Comparison of ENCODE assay signal across 18 mouse cellular contexts in the genomic region with DNA sequence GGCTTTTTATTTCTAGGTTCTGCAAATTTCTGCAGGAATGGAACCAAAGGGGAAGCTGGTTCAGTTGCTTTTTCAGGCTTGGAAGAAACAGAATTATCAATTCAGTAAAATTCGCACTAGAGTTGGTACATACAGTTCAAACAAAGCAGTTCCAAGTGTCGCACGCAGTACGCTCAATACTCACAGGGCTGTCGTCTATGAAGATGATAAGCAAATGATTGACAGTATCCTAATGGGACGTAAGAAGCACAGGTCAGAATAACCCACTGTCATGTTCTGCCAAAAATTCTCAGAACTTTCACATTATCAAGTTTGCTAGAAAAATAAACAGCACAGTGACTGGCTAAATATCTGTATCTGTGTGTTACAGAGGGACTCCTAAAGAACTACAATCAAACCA. TPM values are rescaled to one million over a fixed set of nuclear protein-coding genes. Genes with fewer than 3 reads are reported as not detected.
DNase-seq lines count a peak whose midpoint lies in the region; ATAC-seq and TF ChIP-seq lines count a peak whose summit lies in the region.
"Had no signal": no experiment of that assay in that cellular context is flagged by ENCODE, and none has a peak within 500 bp of the region (broad histone marks: within the 10 kb centered on the region; RNA-seq: fewer than 3 reads in every experiment).

No protein-coding gene starts in this region.

- H3K4me3 ChIP-seq in heart, postnatal 0 days (ENCODE audit: low read depth, low read length), result no peak overlapping the region
- peak overlapping the region; percentile 9; the same call in 1 of the 2 replicates for H3K4me3 ChIP-seq in liver, embryonic 12.5 days
- no peak overlapping the region for H3K4me3 ChIP-seq in forebrain, embryonic 14.5 days (ENCODE audit: low read depth, low read length)
- H3K4me3 ChIP-seq: heart, embryonic 12.5 days; hindbrain, embryonic 12.5 days; limb, embryonic 15.5 days had no signal

- H3K4me2 ChIP-seq in heart, postnatal 0 days (ENCODE audit: low read depth, low read length), result peak overlapping the region; percentile 21; the same call in 1 of the 2 replicates
- H3K4me2 ChIP-seq in liver, embryonic 12.5 days, result peak overlapping the region; percentile 47
- no peak overlapping the region for H3K4me2 ChIP-seq in forebrain, embryonic 14.5 days (ENCODE audit: low read length)
- H3K4me2 ChIP-seq: hindbrain, embryonic 12.5 days; limb, embryonic 15.5 days; midbrain, embryonic 11.5 days had no signal

- no peaks in the 10 kb centered on the region for H3K9me3 ChIP-seq in heart, postnatal 0 days (replicated peaks; ENCODE audit: control insufficient read depth, low read length)
- no peaks in the 10 kb centered on the region for H3K9me3 ChIP-seq in liver, embryonic 12.5 days (replicated peaks)
- H3K9me3 ChIP-seq in forebrain, embryonic 14.5 days (replicated peaks; ENCODE audit: control insufficient read depth, low read length), result no peaks in the 10 kb centered on the region
- H3K9me3 ChIP-seq: heart, embryonic 12.5 days; hindbrain, embryonic 12.5 days; limb, embryonic 15.5 days had no signal

- no peaks in the 10 kb centered on the region for H3K4me1 ChIP-seq in heart, postnatal 0 days (ENCODE audit: control insufficient read depth, insufficient read depth)
- peaks cover 6% of the 10 kb centered on the region; the same call in 1 of the 2 replicates for H3K4me1 ChIP-seq in liver, embryonic 12.5 days
- no peaks in the 10 kb centered on the region for H3K4me1 ChIP-seq in forebrain, embryonic 14.5 days (ENCODE audit: control insufficient read depth, insufficient read depth, low read length)
- H3K4me1 ChIP-seq: heart, embryonic 12.5 days; hindbrain, embryonic 12.5 days; limb, embryonic 15.5 days had no signal

- H3K9ac ChIP-seq in heart, postnatal 0 days (replicated peaks; ENCODE audit: low read depth, low read length), result no peak overlapping the region
- no peak overlapping the region for H3K9ac ChIP-seq in liver, embryonic 12.5 days
- no peak overlapping the region for H3K9ac ChIP-seq in forebrain, embryonic 14.5 days (ENCODE audit: low read length)
- H3K9ac ChIP-seq: heart, embryonic 12.5 days; hindbrain, embryonic 12.5 days; limb, embryonic 15.5 days had no signal

- no peak overlapping the region for H3K27ac ChIP-seq in heart, postnatal 0 days (ENCODE audit: low read depth)
- no peak overlapping the region for H3K27ac ChIP-seq in liver, embryonic 12.5 days
- no peak overlapping the region for H3K27ac ChIP-seq in forebrain, embryonic 14.5 days (ENCODE audit: low read depth, low read length)
- H3K27ac ChIP-seq: hindbrain, embryonic 12.5 days; limb, embryonic 15.5 days had no signal

- DNase-seq in heart, postnatal 0 days (ENCODE audit: low spot score), result no peak
- DNase-seq in heart, postnatal 36 days, result no peak
- DNase-seq in c-Kit-positive CD71-positive TER-119-positive erythroid progenitor cells, embryonic 14.5 days (ENCODE audit: low spot score), result peak; percentile 19
- DNase-seq in forebrain, embryonic 14.5 days (ENCODE audit: low spot score), result no peak
- DNase-seq in gastrocnemius, postnatal 36 days, result no peak
- DNase-seq: adrenal gland, postnatal 25 days; cerebellum, adult 8-10 months had no signal

- no peaks in the 10 kb centered on the region for H3K27me3 ChIP-seq in heart, postnatal 0 days (ENCODE audit: control insufficient read depth, insufficient read depth, low read length)
- no peaks in the 10 kb centered on the region for H3K27me3 ChIP-seq in liver, embryonic 12.5 days (replicated peaks)
- H3K27me3 ChIP-seq in forebrain, embryonic 14.5 days (replicated peaks; ENCODE audit: control insufficient read depth, insufficient read depth, low read length), result no peaks in the 10 kb centered on the region
- H3K27me3 ChIP-seq: CH12.LX; heart, embryonic 12.5 days; hindbrain, embryonic 12.5 days; limb, embryonic 15.5 days had no signal

- intact Hi-C loops in heart, postnatal 36 days (cut with DNase I), result no loop called here
- intact Hi-C loops in gastrocnemius, postnatal 36 days (cut with DNase I), result no loop called here

- no peak for TF ChIP-seq CTCF in heart, postnatal 0 days (IDR thresholded peaks at IDR 0.05; ENCODE audit: low read depth)

- TF ChIP-seq EP300 in heart, postnatal 0 days (IDR thresholded peaks at IDR 0.05; ENCODE audit: low read depth), result no peak

- 68% methylated on average over 6 of the region's 6 CpGs for WGBS in heart, postnatal 0 days
- 60% methylated on average over 6 of the region's 6 CpGs for WGBS in liver, embryonic 12.5 days (ENCODE audit: insufficient replicate concordance)
- WGBS in forebrain, embryonic 14.5 days, result 92% methylated on average over 6 of the region's 6 CpGs

- peaks cover 51% of the 10 kb centered on the region for H3K36me3 ChIP-seq in heart, postnatal 0 days (replicated peaks; ENCODE audit: control insufficient read depth, insufficient read depth, low read length)
- peaks cover 28% of the 10 kb centered on the region for H3K36me3 ChIP-seq in liver, embryonic 12.5 days
- H3K36me3 ChIP-seq in forebrain, embryonic 14.5 days (ENCODE audit: control insufficient read depth, insufficient read depth, low read length), result peaks cover 31% of the 10 kb centered on the region

- no peak for ATAC-seq in heart, postnatal 0 days (ENCODE audit: insufficient read depth, low read depth)
- 0 out of 2 replicates have a peak, but pooled peaks have one; percentile 49 for ATAC-seq in liver, embryonic 12.5 days
- peak; percentile 4; the same call in 1 of the 2 replicates for ATAC-seq in megakaryocyte progenitor cell, adult 5-6 weeks (replicated peaks; ENCODE audit: poor library complexity)
- no peak for ATAC-seq in forebrain, embryonic 14.5 days
- ATAC-seq: forebrain, embryonic 16.5 days; inflammation-experienced regulatory T-cells, adult 6 months had no signal

RNA-seq across cellular contexts. Expression of a gene that starts 34.2 kb away (rescaled TPM):
- total RNA-seq in heart, postnatal 0 days (2014; rRNA removed; ENCODE audit: low replicate concordance), result 21.1 and 21.9 TPM in 2 replicates
- polyA plus RNA-seq in heart, postnatal 0 days (2015; fragmentation: Nextera tagmentation; extraction: Ambion mirVana), result 21.7 and 22.7 TPM in 2 replicates
- total RNA-seq in heart, postnatal 36 days (2021), result 10 to 100 TPM; 22.7 to 24.0 TPM
- polyA plus RNA-seq in liver, embryonic 12.5 days (2016; fragmentation: Nextera tagmentation; extraction: Ambion mirVana), result 14.5 and 16.0 TPM in 2 replicates
- total RNA-seq in megakaryocyte progenitor cell, adult 5-6 weeks (2015), result 31.8 and 36.1 TPM in 2 replicates
- total RNA-seq in megakaryocyte progenitor cell, adult 5-6 weeks (2017), result 17.1 and 21.6 TPM in 2 replicates
- polyA plus RNA-seq in forebrain, embryonic 14.5 days (2014; fragmentation: Nextera tagmentation; extraction: Ambion mirVana), result 22.1 and 25.1 TPM in 2 replicates
- 10 to 100 TPM in 1 of 2 experiments, 1 to 10 TPM in 1; 9.9 to 11.9 TPM for total RNA-seq in gastrocnemius, postnatal 36 days (2021)

RNA-seq across cellular contexts. Expression of a gene that starts 51.9 kb away (rescaled TPM):
- total RNA-seq in heart, postnatal 0 days (2014; rRNA removed; ENCODE audit: low replicate concordance), result not detected in 2 replicates
- polyA plus RNA-seq in heart, postnatal 0 days (2015; fragmentation: Nextera tagmentation; extraction: Ambion mirVana), result 0.34 TPM in 1 of 2 replicates, not detected in the other
- total RNA-seq in heart, postnatal 36 days (2021), result 1 to 10 TPM in 1 of 2 experiments, not detected in 1; 1.7 TPM
- polyA plus RNA-seq in liver, embryonic 12.5 days (2016; fragmentation: Nextera tagmentation; extraction: Ambion mirVana), result 0.15 and 0.61 TPM in 2 replicates
- not detected in 2 replicates for total RNA-seq in megakaryocyte progenitor cell, adult 5-6 weeks (2015)
- not detected in 2 replicates for total RNA-seq in megakaryocyte progenitor cell, adult 5-6 weeks (2017)
- polyA plus RNA-seq in forebrain, embryonic 14.5 days (2014; fragmentation: Nextera tagmentation; extraction: Ambion mirVana), result 0.50 and 0.89 TPM in 2 replicates
- total RNA-seq in gastrocnemius, postnatal 36 days (2021), result under 1 TPM; 0.44 to 0.77 TPM
- total RNA-seq: CH12.LX; monocyte, adult 5-6 weeks had no signal
- polyA plus RNA-seq: embryonic facial prominence, embryonic 11.5 days had no signal

Comparison
In these comparisons a context has a peak if more than half of its experiments do, and no peak if none do; other contexts are left out.
1. ATAC-seq: peak in liver, embryonic 12.5 days (single experiment) and megakaryocyte progenitor cell, adult 5-6 weeks (single experiment); none in heart, postnatal 0 days (single experiment) and forebrain, embryonic 14.5 days (single experiment).